ENCODE assay signal across 14 mouse cellular contexts in genomic region chr9:21932445-21933137, GRCm38 (mm10).
"Had no signal": no experiment of that assay in that cellular context is flagged by ENCODE, and none has a peak within 500 bp of the region (broad histone marks: within the 10 kb centered on the region; RNA-seq: fewer than 3 reads in every experiment).

No protein-coding gene starts in this region.

- H3K36me3 ChIP-seq: limb, embryonic 12.5 days; lung, embryonic 15.5 days; midbrain, embryonic 12.5 days; neural tube, embryonic 15.5 days had no signal

- H3K4me3 ChIP-seq: layer of hippocampus, adult 2 months; limb, embryonic 12.5 days; lung, embryonic 15.5 days; megakaryocyte, embryonic 14.5 days; midbrain, embryonic 12.5 days; neural tube, embryonic 15.5 days had no signal

- H3K27me3 ChIP-seq: lung, embryonic 15.5 days; neural tube, embryonic 15.5 days had no signal

- ATAC-seq: intestine, postnatal 0 days; midbrain, embryonic 16.5 days had no signal

- H3K9me3 ChIP-seq: limb, embryonic 12.5 days; lung, embryonic 15.5 days; midbrain, embryonic 12.5 days; neural tube, embryonic 15.5 days had no signal

- H3K27ac ChIP-seq: layer of hippocampus, adult 2 months; limb, embryonic 12.5 days; lung, embryonic 15.5 days; macrophage; midbrain, embryonic 12.5 days; neural tube, embryonic 15.5 days had no signal

- H3K4me1 ChIP-seq: limb, embryonic 12.5 days had no signal

- H3K4me2 ChIP-seq: limb, embryonic 12.5 days; lung, embryonic 15.5 days; midbrain, embryonic 12.5 days; neural tube, embryonic 15.5 days had no signal

- H3K9ac ChIP-seq: limb, embryonic 12.5 days; lung, embryonic 15.5 days; midbrain, embryonic 12.5 days; neural tube, embryonic 15.5 days had no signal

- DNase-seq: kidney, adult 8-10 months; kidney, postnatal 10 days; kidney, postnatal 4 days; lung, postnatal 14 days; thymus, postnatal 4 days had no signal
